Mouse (Mus musculus) neural tube, embryonic 12.5 days (tissue): Measurements from ENCODE around the gene Golt1a. TPM values are rescaled to one million over a fixed set of nuclear protein-coding genes. Genes with fewer than 3 reads are reported as not detected.
A peak's percentile ranks its signal among the peaks of the same experiment; 100 is the strongest.

ENCODE experiments used
- ATAC-seq: fragments of 200-750 bp; cut with Nextera tagmentation; 2 replicates; pipeline ENCODE4 v1.8.0; 2017; ENCODE audit warnings: low read depth, mild to moderate bottlenecking, moderate TSS enrichment, moderate library complexity; ENCODE audit not compliant: low FRiP score
- H3K27ac ChIP-seq: fragments of 300-500 bp; sonication (generic); 2 replicates; pipeline ENCODE4 v1.5.1; 2016
- H3K27me3 ChIP-seq: fragments of 300-500 bp; sonication (generic); replicated peaks from 2 replicates; pipeline ENCODE4 v1.6.1; 2016; ENCODE audit warnings: mild to moderate bottlenecking
- H3K36me3 ChIP-seq: fragments of 300-500 bp; sonication (generic); 2 replicates; pipeline ENCODE4 v1.6.1; 2016; ENCODE audit warnings: mild to moderate bottlenecking
- H3K4me1 ChIP-seq: fragments of 300-500 bp; sonication (generic); 2 replicates; pipeline ENCODE4 v1.6.1; 2016
- H3K4me2 ChIP-seq: fragments of 300-500 bp; sonication (generic); replicated peaks from 2 replicates; pipeline ENCODE4 v1.6.1; 2016; ENCODE audit warnings: mild to moderate bottlenecking
- H3K4me3 ChIP-seq: fragments of 300-500 bp; sonication (generic); 2 replicates; pipeline ENCODE4 v1.5.1; 2016
- H3K9ac ChIP-seq: fragments of 300-500 bp; sonication (generic); 2 replicates; pipeline ENCODE4 v1.6.1; 2016; ENCODE audit warnings: mild to moderate bottlenecking
- H3K9me3 ChIP-seq: fragments of 300-500 bp; sonication (generic); 2 replicates; pipeline ENCODE4 v1.6.1; 2016; ENCODE audit warnings: mild to moderate bottlenecking
- WGBS: fragments of 180-500 bp; shearing (Covaris S2); methylation state at CpG from one replicate; pipeline ENCODE4 v1.1.7; 2016; 5-methylcytosine and 5-hydroxymethylcytosine counted together
- polyA plus RNA-seq: library from polyadenylated mRNA; unstranded; fragments of >200 nt; fragmentation: Nextera tagmentation; extraction: Ambion mirVana; gene quantifications from 2 replicates; pipeline ENCODE4 v1.2.1, GENCODE M21; 2016

Golt1a gene
- not detected in 2 replicates for polyA plus RNA-seq

DNA sequence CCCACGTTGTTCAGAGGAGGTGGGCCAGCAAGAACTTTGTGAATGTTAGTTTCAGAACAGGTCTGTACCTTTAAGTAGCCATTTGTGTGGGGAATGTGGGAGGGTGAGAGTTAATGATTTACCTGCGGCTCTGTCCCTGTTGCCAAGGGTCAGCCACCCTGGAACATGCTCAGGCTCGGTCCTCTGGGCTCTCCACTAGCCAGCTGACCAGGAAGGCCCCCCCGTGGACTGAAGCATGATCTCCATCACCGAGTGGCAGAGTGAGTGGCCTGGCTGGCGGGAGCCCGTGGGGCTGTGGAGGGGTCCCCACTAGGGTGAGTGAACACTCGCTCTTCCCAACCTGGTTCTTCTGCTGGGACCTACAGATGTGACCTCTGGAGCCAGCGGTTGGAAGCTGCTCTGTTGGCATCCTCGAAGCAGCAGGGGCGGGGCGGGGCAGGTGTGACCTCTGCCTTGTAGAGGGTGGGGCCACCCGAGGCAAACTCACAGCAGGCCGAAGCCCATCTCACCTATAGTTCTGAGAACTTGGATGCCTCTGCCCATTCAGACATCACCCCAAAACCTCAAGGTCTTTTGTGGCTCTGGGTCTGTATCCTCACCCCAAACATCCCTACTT is at the start of gene Golt1a:
Gene Golt1a, plus strand, starts transcription at position 149 of the 616 bp plus-strand sequence.
- no peaks in the 10 kb centered on the region for H3K9me3 ChIP-seq
- H3K27me3 ChIP-seq: no peaks in the 10 kb centered on the region
- 58% methylated on average over 14 of the region's 14 CpGs for WGBS
- H3K36me3 ChIP-seq: no peaks in the 10 kb centered on the region
- H3K4me1 ChIP-seq: peaks cover 11% of the 10 kb centered on the region
- H3K4me2 ChIP-seq: no peak within 1 kb of the TSS
- H3K9ac ChIP-seq: no peak within 1 kb of the TSS
- no peak within 1 kb of the TSS for H3K4me3 ChIP-seq
- no peak for ATAC-seq
- no peak within 1 kb of the TSS for H3K27ac ChIP-seq

GRCm38 (mm10) chr1:133262628-133263027 is 47.0 kb upstream of the Golt1a start:
- Histone ChIP-seq H3K9me3 (no peaks in the 10 kb centered on the region), H3K4me2 (no peak overlapping the region), H3K4me3 (no peak overlapping the region), H3K27me3 (no peaks in the 10 kb centered on the region), H3K4me1 (peaks cover 23% of the 10 kb centered on the region), H3K9ac (no peak overlapping the region), H3K27ac (no peak overlapping the region), H3K36me3 (peaks cover 57% of the 10 kb centered on the region)
- ATAC-seq: no peak
- WGBS: 90% methylated on average over 6 of the region's 6 CpGs

- ATAC-seq: no peak
- Histone ChIP-seq H3K4me2 (no peak overlapping the region), H3K4me3 (no peak overlapping the region), H3K4me1 (peaks cover 28% of the 10 kb centered on the region), H3K27me3 (no peaks in the 10 kb centered on the region), H3K9ac (no peak overlapping the region), H3K27ac (no peak overlapping the region), H3K9me3 (no peaks in the 10 kb centered on the region), H3K36me3 (peaks cover 57% of the 10 kb centered on the region)
- 90% methylated on average over 7 of the region's 7 CpGs for WGBS
Observed at GRCm38 (mm10) chr1:133263134-133263533, 46.5 kb upstream of the Golt1a start.

- no peak for ATAC-seq
- no peak overlapping the region for H3K27ac ChIP-seq
- no peak overlapping the region for H3K4me3 ChIP-seq
- H3K27me3 ChIP-seq: no peaks in the 10 kb centered on the region
- H3K4me1 ChIP-seq: peaks cover 34% of the 10 kb centered on the region
- no peaks in the 10 kb centered on the region for H3K9me3 ChIP-seq
- peaks cover 59% of the 10 kb centered on the region for H3K36me3 ChIP-seq
- H3K9ac ChIP-seq: no peak overlapping the region
- H3K4me2 ChIP-seq: no peak overlapping the region
- WGBS: 61% methylated on average over 12 of the region's 12 CpGs
Observed at GRCm38 (mm10) chr1:133264367-133264766, 45.2 kb upstream of the Golt1a start.

DNA sequence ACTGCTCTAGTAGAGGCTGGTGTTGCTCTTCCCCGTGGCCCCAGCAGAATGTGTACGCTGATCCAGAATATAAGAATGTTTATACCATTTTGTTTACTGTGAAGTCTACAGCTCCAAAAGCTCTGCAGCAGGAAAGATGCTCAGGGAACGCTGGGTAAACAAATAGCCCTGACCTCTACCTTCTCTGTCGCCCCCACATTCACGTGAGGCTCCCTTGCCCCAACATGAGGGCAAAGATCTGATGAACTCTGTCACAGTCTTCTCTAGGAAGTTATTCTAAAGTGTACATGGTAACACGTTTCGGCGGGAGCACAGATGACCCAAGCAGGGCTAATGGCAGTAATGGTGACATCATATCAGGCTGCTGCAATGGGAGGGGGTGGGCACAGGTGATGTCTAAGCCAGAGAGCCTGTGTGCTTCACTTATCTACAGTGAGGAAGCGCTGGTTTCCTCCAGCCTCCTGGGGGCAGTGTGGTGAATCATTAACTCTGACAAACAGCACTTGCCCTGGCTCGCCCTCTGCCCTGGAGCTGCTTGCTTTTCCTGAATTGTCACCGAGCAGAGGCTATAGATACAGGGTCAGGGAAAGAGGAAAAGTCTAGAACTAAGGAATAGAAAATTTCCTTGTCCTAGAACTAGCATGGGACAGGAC is 44.4 kb upstream of the Golt1a start:
- WGBS: 55% methylated on average over 11 of the region's 11 CpGs
- no peaks in the 10 kb centered on the region for H3K9me3 ChIP-seq

DNA sequence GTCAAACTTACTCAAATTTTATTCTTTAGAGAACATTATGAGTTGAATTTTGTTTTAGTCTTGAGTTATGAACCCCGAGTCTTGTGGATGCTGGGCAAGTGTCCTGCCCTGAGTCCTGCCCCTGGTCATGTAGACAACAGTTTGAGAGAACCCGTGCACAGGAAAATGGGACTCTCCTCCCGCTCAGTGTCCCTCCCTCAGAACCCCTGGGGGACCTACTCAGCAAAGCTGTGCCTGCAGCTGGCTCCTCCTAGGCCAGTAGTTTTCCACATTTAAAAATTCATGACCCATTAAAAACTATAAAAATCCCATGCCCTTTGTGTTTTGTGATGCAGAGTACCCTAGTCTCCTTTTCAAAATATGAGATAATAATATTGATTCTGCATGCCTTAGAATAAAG is 42.5 kb upstream of the Golt1a start:
- peaks cover 34% of the 10 kb centered on the region for H3K4me1 ChIP-seq
- no peak overlapping the region for H3K4me2 ChIP-seq
- H3K27me3 ChIP-seq: no peaks in the 10 kb centered on the region
- H3K9ac ChIP-seq: no peak overlapping the region
- no peak for ATAC-seq
- H3K36me3 ChIP-seq: peaks cover 63% of the 10 kb centered on the region
- H3K9me3 ChIP-seq: no peaks in the 10 kb centered on the region
- H3K4me3 ChIP-seq: no peak overlapping the region
- 49% methylated on average over 3 of the region's 3 CpGs for WGBS
- 0 out of 2 replicates have a peak overlapping the region, but pooled peaks have one; percentile 2 for H3K27ac ChIP-seq

More for the DNA sequence above, 44.4 kb upstream of the Golt1a start:
- Histone ChIP-seq H3K4me2 (no peak overlapping the region), H3K4me3 (no peak overlapping the region), H3K27me3 (no peaks in the 10 kb centered on the region), H3K9ac (no peak overlapping the region), H3K27ac (no peak overlapping the region), H3K36me3 (peaks cover 61% of the 10 kb centered on the region), H3K4me1 (peaks cover 34% of the 10 kb centered on the region)
- ATAC-seq: no peak

DNA sequence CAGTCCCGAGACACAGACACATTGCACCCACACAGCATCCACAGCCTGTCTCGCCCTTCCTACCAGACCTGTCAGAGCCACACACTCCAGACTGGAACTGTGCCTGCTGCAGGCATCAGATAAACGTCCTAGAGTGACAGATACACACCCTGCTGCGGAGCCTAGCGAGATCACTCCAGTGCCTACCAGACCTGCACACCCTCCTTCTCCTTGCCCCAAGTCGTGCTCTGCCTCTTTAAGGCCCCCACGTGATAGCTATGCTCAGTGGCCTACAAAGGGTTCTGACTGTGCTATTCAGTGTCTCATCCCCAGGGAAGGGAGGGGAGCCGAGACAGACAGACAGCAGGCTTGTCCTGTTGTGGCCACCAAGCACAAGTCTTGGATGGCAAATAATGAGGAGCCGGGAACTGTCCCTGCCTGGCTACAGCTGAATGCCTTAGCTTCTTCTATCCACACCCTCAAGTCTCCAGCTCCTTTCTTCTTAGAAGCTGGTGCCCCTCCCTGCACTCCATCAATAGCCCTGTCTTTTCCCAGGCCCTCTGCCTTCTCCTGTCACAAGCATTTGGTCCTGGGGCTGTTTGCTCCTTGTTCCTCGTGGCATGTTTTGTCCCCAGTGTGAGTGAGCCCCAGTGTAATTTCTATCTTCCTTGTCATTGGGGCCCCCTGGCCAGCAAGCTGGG is 41.6 kb upstream of the Golt1a start:
- ATAC-seq: peak; percentile 63; the same call in 1 of the 2 replicates
- no peaks in the 10 kb centered on the region for H3K9me3 ChIP-seq
- H3K4me3 ChIP-seq: no peak overlapping the region
- peaks cover 64% of the 10 kb centered on the region for H3K36me3 ChIP-seq
- 0 out of 2 replicates have a peak overlapping the region, but pooled peaks have one; percentile 14 for H3K9ac ChIP-seq
- H3K4me2 ChIP-seq: peak overlapping the region; percentile 7; the same call in 1 of the 2 replicates
- peaks cover 34% of the 10 kb centered on the region for H3K4me1 ChIP-seq
- WGBS: 17% methylated on average over 10 of the region's 10 CpGs
- H3K27ac ChIP-seq: 0 out of 2 replicates have a peak overlapping the region, but pooled peaks have one; percentile 2
- H3K27me3 ChIP-seq: no peaks in the 10 kb centered on the region

- 69% methylated on average over 3 of the region's 3 CpGs for WGBS
Observed at GRCm38 (mm10) chr1:133268503-133268902, 41.1 kb upstream of the Golt1a start.

GRCm38 (mm10) chr1:133270336-133270735 is 39.3 kb upstream of the Golt1a start:
- Histone ChIP-seq H3K4me2 (no peak overlapping the region), H3K9ac (no peak overlapping the region), H3K27me3 (no peaks in the 10 kb centered on the region), H3K4me1 (peaks cover 24% of the 10 kb centered on the region), H3K4me3 (no peak overlapping the region), H3K36me3 (peaks cover 69% of the 10 kb centered on the region), H3K9me3 (no peaks in the 10 kb centered on the region), H3K27ac (no peak overlapping the region)
- WGBS: 81% methylated on average over 6 of the region's 6 CpGs
- ATAC-seq: no peak

More at GRCm38 (mm10) chr1:133268503-133268902, 41.1 kb upstream of the Golt1a start:
- Histone ChIP-seq H3K4me3 (no peak overlapping the region), H3K27ac (no peak overlapping the region), H3K27me3 (no peaks in the 10 kb centered on the region), H3K9me3 (no peaks in the 10 kb centered on the region), H3K4me2 (no peak overlapping the region), H3K9ac (no peak overlapping the region), H3K36me3 (peaks cover 62% of the 10 kb centered on the region), H3K4me1 (peaks cover 34% of the 10 kb centered on the region)
- ATAC-seq: no peak

DNA sequence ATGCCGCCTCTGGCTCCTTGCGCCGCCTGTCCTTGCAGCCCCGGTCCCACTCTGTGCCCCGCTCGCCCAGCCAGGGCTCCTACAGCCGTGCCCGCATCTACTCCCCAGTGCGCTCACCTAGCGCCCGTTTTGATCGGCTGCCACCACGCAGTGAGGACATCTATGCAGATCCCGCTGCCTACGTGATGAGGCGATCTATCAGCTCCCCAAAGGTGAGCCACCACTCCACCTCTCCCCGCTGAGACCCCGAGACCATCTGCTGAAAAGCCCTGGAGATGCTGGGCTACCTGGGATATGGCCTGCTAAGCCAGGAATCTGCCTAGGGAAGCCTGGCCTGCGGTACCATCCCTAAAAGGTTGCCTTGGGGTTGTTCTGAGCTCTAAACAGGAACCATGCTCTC is 35.4 kb upstream of the Golt1a start:
- no peak overlapping the region for H3K27ac ChIP-seq
- WGBS: 94% methylated on average over 19 of the region's 19 CpGs
- ATAC-seq: no peak
- H3K4me3 ChIP-seq: no peak overlapping the region
- H3K9ac ChIP-seq: no peak overlapping the region
- H3K4me1 ChIP-seq: peaks cover 24% of the 10 kb centered on the region
- H3K27me3 ChIP-seq: no peaks in the 10 kb centered on the region
- H3K4me2 ChIP-seq: no peak overlapping the region
- no peaks in the 10 kb centered on the region for H3K9me3 ChIP-seq
- peaks cover 67% of the 10 kb centered on the region for H3K36me3 ChIP-seq

GRCm38 (mm10) chr1:133276983-133277382 is 32.6 kb upstream of the Golt1a start:
- Histone ChIP-seq H3K9me3 (no peaks in the 10 kb centered on the region), H3K4me1 (peaks cover 26% of the 10 kb centered on the region), H3K27me3 (no peaks in the 10 kb centered on the region), H3K27ac (no peak overlapping the region), H3K36me3 (peaks cover 62% of the 10 kb centered on the region), H3K4me2 (no peak overlapping the region), H3K4me3 (no peak overlapping the region), H3K9ac (no peak overlapping the region)
- no peak for ATAC-seq
- 79% methylated on average over 5 of the region's 5 CpGs for WGBS

- no peak overlapping the region for H3K27ac ChIP-seq
- 0 out of 2 replicates have a peak, but pooled peaks have one; percentile 38 for ATAC-seq
- H3K27me3 ChIP-seq: no peaks in the 10 kb centered on the region
Observed at GRCm38 (mm10) chr1:133278539-133278938, 31.1 kb upstream of the Golt1a start.

More at GRCm38 (mm10) chr1:133278539-133278938, 31.1 kb upstream of the Golt1a start:
- Histone ChIP-seq H3K4me2 (no peak overlapping the region), H3K9me3 (no peaks in the 10 kb centered on the region), H3K9ac (no peak overlapping the region), H3K4me1 (peaks cover 26% of the 10 kb centered on the region), H3K4me3 (no peak overlapping the region), H3K36me3 (peaks cover 61% of the 10 kb centered on the region)
- 59% methylated on average over 6 of the region's 6 CpGs for WGBS
